ENCODE assay signal across 20 mouse cellular contexts in genomic region chr1:20941857-20942256, GRCm38 (mm10). TPM values are rescaled to one million over a fixed set of nuclear protein-coding genes. Genes with fewer than 3 reads are reported as not detected.
DNase-seq lines count a peak whose midpoint lies in the region; ATAC-seq and TF ChIP-seq lines count a peak whose summit lies in the region.
"Had no signal": no experiment of that assay in that cellular context is flagged by ENCODE, and none has a peak within 500 bp of the region (broad histone marks: within the 10 kb centered on the region; RNA-seq: fewer than 3 reads in every experiment).

No protein-coding gene starts in this region.

- no peaks in the 10 kb centered on the region for H3K36me3 ChIP-seq in forebrain, embryonic 16.5 days (ENCODE audit: control insufficient read depth, insufficient read depth)
- H3K36me3 ChIP-seq in forebrain, embryonic 12.5 days (replicated peaks), result no peaks in the 10 kb centered on the region; the same call in 1 of the 2 replicates
- H3K36me3 ChIP-seq in kidney, embryonic 16.5 days (ENCODE audit: insufficient read depth, low read length), result no peaks in the 10 kb centered on the region
- no peaks in the 10 kb centered on the region for H3K36me3 ChIP-seq in liver, postnatal 0 days (replicated peaks; ENCODE audit: insufficient read depth, low read length)
- H3K36me3 ChIP-seq in liver, embryonic 12.5 days, result no peaks in the 10 kb centered on the region
- H3K36me3 ChIP-seq: heart, embryonic 13.5 days; hindbrain, embryonic 15.5 days had no signal

- DNase-seq in kidney, adult 18-20 months, result no peak
- DNase-seq in liver, postnatal 0 days, result peak; percentile 1
- no peak for DNase-seq in urinary bladder, postnatal 14 days (ENCODE audit: low spot score)
- DNase-seq: adrenal gland, postnatal 14 days; cerebellum, adult 18-20 months; cerebellum, adult 9-11 months; cerebellum, postnatal 36 days; gastrocnemius, postnatal 36 days; heart, adult 11 months; heart, postnatal 36 days had no signal

- TF ChIP-seq CTCF in liver, postnatal 0 days (IDR thresholded peaks at IDR 0.05; ENCODE audit: low read depth), result no peak

- no peak overlapping the region for H3K4me2 ChIP-seq in forebrain, embryonic 16.5 days (ENCODE audit: low read length)
- H3K4me2 ChIP-seq in forebrain, embryonic 12.5 days, result no peak overlapping the region
- H3K4me2 ChIP-seq in kidney, embryonic 16.5 days (replicated peaks; ENCODE audit: low read depth, low read length), result no peak overlapping the region
- no peak overlapping the region for H3K4me2 ChIP-seq in liver, postnatal 0 days (ENCODE audit: low read depth, low read length)
- no peak overlapping the region for H3K4me2 ChIP-seq in liver, embryonic 12.5 days
- H3K4me2 ChIP-seq: forebrain, embryonic 13.5 days; heart, embryonic 13.5 days; hindbrain, embryonic 15.5 days had no signal

- H3K4me1 ChIP-seq in forebrain, embryonic 16.5 days (replicated peaks; ENCODE audit: control insufficient read depth, insufficient read depth, low read length), result peaks cover 2% of the 10 kb centered on the region; the same call in 1 of the 2 replicates
- H3K4me1 ChIP-seq in forebrain, embryonic 12.5 days, result no peaks in the 10 kb centered on the region
- no peaks in the 10 kb centered on the region for H3K4me1 ChIP-seq in kidney, embryonic 16.5 days (ENCODE audit: insufficient read depth, low read length)
- H3K4me1 ChIP-seq in liver, postnatal 0 days (ENCODE audit: insufficient read depth), result no peaks in the 10 kb centered on the region
- no peaks in the 10 kb centered on the region for H3K4me1 ChIP-seq in liver, embryonic 12.5 days
- H3K4me1 ChIP-seq: forebrain, embryonic 13.5 days; heart, embryonic 13.5 days; hindbrain, embryonic 15.5 days had no signal

- no peak overlapping the region for H3K9ac ChIP-seq in forebrain, embryonic 16.5 days (replicated peaks; ENCODE audit: low read depth, low read length)
- H3K9ac ChIP-seq in forebrain, embryonic 12.5 days, result no peak overlapping the region
- H3K9ac ChIP-seq in kidney, embryonic 16.5 days (replicated peaks; ENCODE audit: low read length), result no peak overlapping the region
- no peak overlapping the region for H3K9ac ChIP-seq in liver, postnatal 0 days (replicated peaks)
- H3K9ac ChIP-seq in liver, embryonic 12.5 days, result no peak overlapping the region
- H3K9ac ChIP-seq: forebrain, embryonic 13.5 days; heart, embryonic 13.5 days; hindbrain, embryonic 15.5 days had no signal

- H3K27me3 ChIP-seq in forebrain, embryonic 16.5 days (replicated peaks; ENCODE audit: control insufficient read depth, insufficient read depth, low read length), result no peaks in the 10 kb centered on the region
- no peaks in the 10 kb centered on the region for H3K27me3 ChIP-seq in forebrain, embryonic 12.5 days
- H3K27me3 ChIP-seq in kidney, embryonic 16.5 days (ENCODE audit: insufficient read depth, low read length), result no peaks in the 10 kb centered on the region
- H3K27me3 ChIP-seq in liver, postnatal 0 days (ENCODE audit: insufficient read depth, low read length), result no peaks in the 10 kb centered on the region
- no peaks in the 10 kb centered on the region for H3K27me3 ChIP-seq in liver, embryonic 12.5 days (replicated peaks)
- H3K27me3 ChIP-seq: CH12.LX; forebrain, embryonic 13.5 days; heart, embryonic 13.5 days; hindbrain, embryonic 15.5 days; Patski had no signal

- WGBS in forebrain, embryonic 16.5 days, result 78% methylated on average over 7 of the region's 7 CpGs
- 82% methylated on average over 7 of the region's 7 CpGs for WGBS in forebrain, embryonic 12.5 days
- 43% methylated on average over 7 of the region's 7 CpGs for WGBS in kidney, embryonic 16.5 days
- 81% methylated on average over 7 of the region's 7 CpGs for WGBS in liver, postnatal 0 days (ENCODE audit: insufficient replicate concordance)
- WGBS in liver, embryonic 12.5 days (ENCODE audit: insufficient replicate concordance), result 70% methylated on average over 7 of the region's 7 CpGs

- peak overlapping the region; percentile 17; the same call in 1 of the 2 replicates for H3K27ac ChIP-seq in forebrain, embryonic 16.5 days (ENCODE audit: low read length)
- H3K27ac ChIP-seq in forebrain, embryonic 12.5 days, result no peak overlapping the region
- no peak overlapping the region for H3K27ac ChIP-seq in kidney, embryonic 16.5 days (ENCODE audit: low read length)
- H3K27ac ChIP-seq in liver, postnatal 0 days (ENCODE audit: low read depth), result no peak overlapping the region
- no peak overlapping the region for H3K27ac ChIP-seq in liver, embryonic 12.5 days
- H3K27ac ChIP-seq: forebrain, embryonic 13.5 days; heart, embryonic 13.5 days; hindbrain, embryonic 15.5 days had no signal

- no peak for ATAC-seq in forebrain, embryonic 16.5 days
- ATAC-seq in forebrain, embryonic 12.5 days (ENCODE audit: low FRiP score), result no peak
- peak; percentile 37 for ATAC-seq in kidney, embryonic 16.5 days (ENCODE audit: low FRiP score, low TSS enrichment)
- no peak for ATAC-seq in liver, postnatal 0 days
- ATAC-seq in liver, embryonic 12.5 days, result no peak
- ATAC-seq: activated CD4-positive, CD25-positive, alpha-beta regulatory T cell, adult 4 months; forebrain, embryonic 13.5 days; Patski had no signal

- no peaks in the 10 kb centered on the region; the same call in 1 of the 2 replicates for H3K9me3 ChIP-seq in forebrain, embryonic 16.5 days (ENCODE audit: control insufficient read depth, low read length)
- H3K9me3 ChIP-seq in forebrain, embryonic 12.5 days, result no peaks in the 10 kb centered on the region; the same call in 1 of the 2 replicates
- 0 out of 2 replicates have a peak, but pooled peaks cover 3% of the 10 kb centered on the region for H3K9me3 ChIP-seq in kidney, embryonic 16.5 days (ENCODE audit: low read length)
- no peaks in the 10 kb centered on the region for H3K9me3 ChIP-seq in liver, postnatal 0 days (ENCODE audit: low read length)
- H3K9me3 ChIP-seq in liver, embryonic 12.5 days (replicated peaks), result no peaks in the 10 kb centered on the region
- H3K9me3 ChIP-seq: hindbrain, embryonic 15.5 days had no signal

- no peak overlapping the region for H3K4me3 ChIP-seq in forebrain, embryonic 16.5 days (replicated peaks; ENCODE audit: low read length)
- no peak overlapping the region for H3K4me3 ChIP-seq in forebrain, embryonic 12.5 days (replicated peaks)
- no peak overlapping the region for H3K4me3 ChIP-seq in kidney, embryonic 16.5 days (ENCODE audit: low read length)
- no peak overlapping the region for H3K4me3 ChIP-seq in liver, postnatal 0 days (ENCODE audit: low read depth, low read length)
- no peak overlapping the region for H3K4me3 ChIP-seq in liver, embryonic 12.5 days
- H3K4me3 ChIP-seq: forebrain, embryonic 13.5 days; heart, embryonic 13.5 days; hindbrain, embryonic 15.5 days had no signal

- no peak for TF ChIP-seq EP300 in liver, postnatal 0 days (IDR thresholded peaks at IDR 0.05; ENCODE audit: low read depth)

RNA-seq across cellular contexts. Expression of gene Efhc1, which starts 9.6 kb away (rescaled TPM):
- 2.0 and 2.3 TPM in 2 replicates for polyA plus RNA-seq in forebrain, embryonic 16.5 days (2015; fragmentation: Nextera tagmentation; extraction: Ambion mirVana)
- polyA plus RNA-seq in forebrain, embryonic 12.5 days (2016; fragmentation: Nextera tagmentation; extraction: Ambion mirVana), result 2.0 and 2.9 TPM in 2 replicates
- polyA plus RNA-seq in kidney, embryonic 16.5 days (2015; fragmentation: Nextera tagmentation; extraction: Ambion mirVana), result 2.5 and 2.6 TPM in 2 replicates
- polyA plus RNA-seq in liver, postnatal 0 days (2015; fragmentation: Nextera tagmentation; extraction: Ambion mirVana), result 0.34 and 0.39 TPM in 2 replicates
- 0.62 and 0.77 TPM in 2 replicates for polyA plus RNA-seq in liver, embryonic 12.5 days (2016; fragmentation: Nextera tagmentation; extraction: Ambion mirVana)

RNA-seq across cellular contexts. Expression of gene Paqr8, which starts 51.5 kb away (rescaled TPM):
- 23.8 and 26.4 TPM in 2 replicates for polyA plus RNA-seq in forebrain, embryonic 16.5 days (2015; fragmentation: Nextera tagmentation; extraction: Ambion mirVana)
- polyA plus RNA-seq in forebrain, embryonic 12.5 days (2016; fragmentation: Nextera tagmentation; extraction: Ambion mirVana), result 11.6 and 14.0 TPM in 2 replicates
- polyA plus RNA-seq in kidney, embryonic 16.5 days (2015; fragmentation: Nextera tagmentation; extraction: Ambion mirVana), result 4.7 and 5.2 TPM in 2 replicates
- 0.18 and 0.21 TPM in 2 replicates for polyA plus RNA-seq in liver, postnatal 0 days (2015; fragmentation: Nextera tagmentation; extraction: Ambion mirVana)
- polyA plus RNA-seq in liver, embryonic 12.5 days (2016; fragmentation: Nextera tagmentation; extraction: Ambion mirVana), result 0.68 and 0.85 TPM in 2 replicates
